Mouse (Mus musculus) granulocyte monocyte progenitor cell, adult 5-6 weeks (primary cell): Measurements from ENCODE around the gene Dohh. TPM values are rescaled to one million over a fixed set of nuclear protein-coding genes. Genes with fewer than 3 reads are reported as not detected.
A peak's percentile ranks its signal among the peaks of the same experiment; 100 is the strongest.

ENCODE experiments used
- ATAC-seq: replicated peaks from 2 replicates; pipeline ENCODE4 v1.8.0; 2016; ENCODE audit warnings: mild to moderate bottlenecking, moderate TSS enrichment, inconsistent platforms; ENCODE audit not compliant: poor library complexity, severe bottlenecking
- total RNA-seq, 2 experiments: library from RNA; stranded (forward) in 1 of 2; stranded (reverse) in 1 of 2; fragments of 200-712, 200-1000 nt in 1 of 2; fragments of >200 nt in 1 of 2; fragmentation: Nextera tagmentation in 1 of 2; gene quantifications; 2 replicates each; pipeline ENCODE4 v1.2.3; 2014 to 2017

Dohh gene
- total RNA-seq, 2 experiments from 2014 or later = 12.2 to 46.2 TPM

GRCm38 (mm10) chr10:81415146-81415545, 30.9 kb downstream of the Dohh start:
- no peak for ATAC-seq

GRCm38 (mm10) chr10:81415549-81416310, 31.5 kb downstream of the Dohh start:
- ATAC-seq = no peak

DNA sequence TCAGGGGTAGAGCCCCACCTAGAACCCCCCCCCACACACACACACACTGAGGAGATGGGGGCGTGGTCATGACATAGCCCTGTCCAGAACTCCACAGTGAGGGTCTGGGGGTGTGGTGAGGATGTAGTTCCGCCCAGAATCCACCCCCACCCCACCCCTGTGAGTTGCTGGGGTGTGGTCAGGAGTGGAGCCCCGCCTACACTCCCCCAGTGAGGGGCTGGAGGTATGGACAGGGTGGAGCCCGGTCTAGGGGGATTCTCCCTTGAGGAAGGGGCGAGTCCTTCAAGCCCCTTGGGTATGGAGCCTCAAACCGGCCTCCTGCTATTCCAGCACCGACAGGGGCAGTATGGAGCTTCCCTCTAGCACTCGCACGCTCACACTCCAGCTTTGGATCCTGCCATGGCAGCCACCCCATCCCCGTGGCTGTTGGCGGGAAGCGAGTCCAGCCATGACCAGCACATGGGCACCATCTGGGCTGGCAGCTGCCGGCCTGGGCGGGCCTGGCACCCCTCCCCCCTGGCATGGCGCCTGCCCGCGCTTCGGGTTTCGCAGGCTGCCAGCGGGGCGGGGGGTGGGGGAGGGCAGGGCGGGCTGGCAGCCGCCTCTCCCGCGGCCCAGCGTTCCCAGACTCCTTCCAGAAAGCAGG, 32.5 kb downstream of the Dohh start:
- peak; percentile 37 for ATAC-seq

- ATAC-seq = no peak
These were observed 33.3 kb downstream of the Dohh start for GRCm38 (mm10) chr10:81417227-81418215.

DNA sequence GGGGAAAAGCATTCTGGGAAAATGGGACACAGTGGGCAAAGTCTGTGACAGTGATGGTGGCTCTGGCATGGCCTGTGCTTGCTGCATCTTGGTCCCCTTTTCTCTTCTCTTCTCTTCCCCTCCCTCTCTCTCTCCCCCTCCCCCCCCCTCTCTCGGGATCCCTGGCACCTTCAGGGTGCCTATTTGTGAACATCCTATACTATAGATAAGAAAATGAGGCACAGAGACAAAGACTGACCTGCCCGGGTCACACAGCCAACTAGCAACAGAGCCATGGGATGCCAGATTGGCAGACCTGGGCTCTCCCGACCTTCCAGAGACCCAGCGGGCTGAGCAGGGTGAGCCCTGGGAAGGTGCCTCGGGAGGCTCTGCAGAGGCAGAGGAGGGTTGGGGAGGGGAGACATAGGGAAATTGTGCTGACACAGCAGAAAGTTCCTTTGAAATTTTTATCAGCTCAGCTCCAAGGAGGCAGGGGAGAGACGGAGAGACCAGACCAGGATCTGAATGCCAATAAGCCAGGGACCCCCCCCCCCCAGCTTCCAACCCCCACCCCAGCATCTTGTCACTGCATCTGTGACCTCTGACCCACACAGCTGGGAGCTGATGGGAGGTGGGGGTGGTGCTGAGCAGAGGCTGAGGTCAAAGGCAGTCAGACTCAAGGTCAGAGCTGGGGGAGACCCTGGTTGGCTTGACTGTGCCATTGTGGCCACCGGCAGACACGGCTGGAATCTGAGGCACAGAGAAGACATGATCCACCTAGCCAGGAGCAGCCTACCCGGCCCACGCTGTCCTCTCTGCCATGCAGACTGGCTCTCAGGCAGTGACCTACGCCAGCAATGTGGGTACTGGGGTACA, 34.2 kb downstream of the Dohh start:
- ATAC-seq = no peak

- no peak for ATAC-seq
These were observed 35.1 kb downstream of the Dohh start for GRCm38 (mm10) chr10:81419111-81419928.

DNA sequence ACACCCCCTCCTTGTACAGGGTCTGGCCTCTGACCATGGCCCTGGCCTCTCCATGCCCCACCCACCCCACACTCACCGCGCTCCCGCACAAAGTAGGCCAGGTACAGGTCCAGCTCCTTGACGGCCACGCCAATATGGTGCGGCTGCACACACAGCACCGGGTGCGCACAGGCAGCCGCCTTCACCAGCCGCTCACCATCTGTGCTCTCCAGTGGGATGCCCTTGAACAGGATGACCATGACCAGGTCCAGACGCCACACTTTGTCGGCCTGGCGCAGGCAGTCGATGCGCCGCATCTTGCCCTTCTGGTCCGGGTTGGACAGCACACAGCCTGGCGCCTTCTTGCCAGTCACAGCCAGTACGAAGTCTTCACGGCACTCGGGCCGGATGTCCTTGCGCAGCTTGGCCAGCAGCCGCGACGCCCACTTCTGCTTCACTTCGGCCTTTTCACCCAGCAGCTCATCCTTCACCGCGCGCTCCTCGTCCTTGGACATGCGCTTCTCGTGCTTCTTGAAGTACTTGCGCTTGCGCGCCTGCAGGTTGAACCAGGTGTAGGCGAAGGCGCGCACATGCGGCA, 36.1 kb downstream of the Dohh start:
- ATAC-seq = no peak

- ATAC-seq = no peak
These were observed 37.0 kb downstream of the Dohh start for GRCm38 (mm10) chr10:81421041-81421796.

DNA sequence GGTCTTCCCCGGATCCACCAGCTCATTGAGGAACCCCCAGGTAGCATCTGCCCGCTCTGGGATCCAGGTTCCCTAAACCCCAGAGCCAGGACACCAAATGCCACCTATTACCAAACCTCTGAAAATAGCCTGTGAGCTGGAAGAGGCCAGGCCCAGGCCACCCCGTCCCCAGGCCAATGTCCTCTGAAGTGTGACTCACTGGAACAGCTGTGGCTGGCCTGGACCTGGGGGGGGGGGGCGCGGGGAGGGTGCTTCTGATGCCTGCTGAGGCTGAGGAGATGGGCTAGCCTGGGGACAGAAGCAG, 37.5 kb downstream of the Dohh start:
- no peak for ATAC-seq

GRCm38 (mm10) chr10:81422191-81422590, 38.0 kb downstream of the Dohh start:
- ATAC-seq = no peak

- ATAC-seq = no peak
These were observed 38.5 kb downstream of the Dohh start for GRCm38 (mm10) chr10:81422661-81423217.

- ATAC-seq = no peak
These were observed 39.4 kb downstream of the Dohh start for GRCm38 (mm10) chr10:81423476-81424245.

GRCm38 (mm10) chr10:81424246-81425051, 40.2 kb downstream of the Dohh start:
- peak; percentile 9; the same call in 1 of the 2 replicates for ATAC-seq

- no peak for ATAC-seq
These were observed 41.1 kb downstream of the Dohh start for GRCm38 (mm10) chr10:81425236-81425850.

DNA sequence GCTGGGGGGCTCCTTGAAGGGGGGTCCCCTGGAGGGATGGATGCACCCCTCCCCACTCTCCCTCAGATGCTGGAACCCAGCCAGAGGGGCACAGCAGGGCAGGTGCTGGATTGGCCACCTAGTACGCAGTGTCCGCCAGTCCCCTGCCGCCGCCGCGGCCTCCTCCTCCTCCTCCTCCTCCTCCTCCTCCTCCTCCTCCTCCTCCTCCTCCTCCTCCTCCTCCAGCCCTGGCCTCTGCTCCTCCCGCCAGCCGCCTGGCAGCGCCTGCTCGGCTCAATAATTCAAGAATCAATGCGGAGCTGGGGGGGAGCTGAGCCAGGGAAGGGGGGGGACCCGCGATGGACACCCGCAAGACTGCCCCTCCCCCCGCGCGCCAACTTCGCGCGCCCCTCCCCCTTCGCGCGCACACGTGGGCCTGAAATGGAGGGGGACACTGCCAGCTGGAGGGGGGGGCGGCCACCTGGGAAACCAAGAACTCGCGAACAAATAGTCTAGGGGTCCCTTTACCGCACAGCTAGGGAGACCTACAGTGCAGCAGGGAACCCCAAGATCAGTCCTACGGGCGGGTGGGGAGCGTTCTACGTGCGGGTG, 41.9 kb downstream of the Dohh start:
- ATAC-seq = no peak
